Mouse (Mus musculus) thymus, postnatal 4 days (tissue): ENCODE measurements at regions not wholly inside any gene's neighbourhood (a gene's known extent, or its start where the extent isn't known, plus 50 kb on each side); places are given as distances from the start of the nearest gene placed in this dataset.

ENCODE experiments used
- DNase-seq: peaks from one replicate; pipeline ENCODE4 v3.0.0; 2021

DNA sequence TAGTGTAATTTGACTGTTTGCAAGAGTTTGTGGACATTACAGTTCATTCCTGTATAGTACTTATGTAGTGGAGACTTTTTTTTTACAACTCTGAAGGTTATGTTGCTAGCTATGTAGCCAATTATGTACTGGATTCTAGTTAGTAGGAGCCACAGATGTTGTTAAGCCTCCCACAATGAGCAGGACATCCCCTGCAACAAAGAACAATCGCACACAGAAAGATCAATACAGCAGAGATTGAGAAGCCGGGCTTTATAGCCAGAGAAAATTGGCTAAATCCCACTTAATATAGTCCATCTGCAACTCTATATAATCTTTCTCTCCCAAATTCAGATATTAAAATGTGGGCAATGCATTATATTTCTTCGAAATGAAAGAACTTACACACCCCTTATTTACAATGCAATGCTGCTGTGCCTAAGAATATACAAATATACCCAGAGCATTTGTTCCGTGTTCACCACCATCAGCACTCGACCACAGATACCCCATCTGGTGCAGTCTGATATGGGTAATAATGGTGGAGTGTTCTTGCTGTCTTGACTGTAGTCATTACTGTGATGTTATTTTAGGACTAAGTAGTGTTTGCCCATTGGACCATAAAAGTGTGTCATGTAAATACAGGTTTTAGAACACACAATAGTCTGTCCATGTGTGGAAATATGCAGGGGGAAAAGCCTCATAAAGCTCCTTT is 1351.9 kb upstream of the Zeb2 start:
- no peak for DNase-seq

DNA sequence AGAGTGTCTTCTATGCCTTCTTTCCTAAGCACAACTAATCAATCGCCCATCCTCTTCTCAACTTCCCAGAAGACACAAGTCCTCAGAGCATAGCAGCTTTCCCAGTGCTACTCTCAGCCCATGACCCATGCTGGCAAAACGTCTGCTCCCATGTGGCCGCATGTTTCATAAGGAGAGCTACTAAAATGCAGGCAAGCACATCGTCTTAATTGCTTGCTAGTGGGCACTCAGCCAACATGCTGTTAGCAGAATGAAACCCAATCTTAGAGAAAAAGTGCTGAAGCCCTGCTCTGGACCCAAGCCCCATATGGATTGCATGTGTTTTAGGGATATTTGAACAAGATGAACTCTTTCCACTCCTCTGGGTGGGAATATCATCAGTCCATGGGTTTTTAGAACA is 1348.2 kb upstream of the Zeb2 start:
- no peak for DNase-seq

DNA sequence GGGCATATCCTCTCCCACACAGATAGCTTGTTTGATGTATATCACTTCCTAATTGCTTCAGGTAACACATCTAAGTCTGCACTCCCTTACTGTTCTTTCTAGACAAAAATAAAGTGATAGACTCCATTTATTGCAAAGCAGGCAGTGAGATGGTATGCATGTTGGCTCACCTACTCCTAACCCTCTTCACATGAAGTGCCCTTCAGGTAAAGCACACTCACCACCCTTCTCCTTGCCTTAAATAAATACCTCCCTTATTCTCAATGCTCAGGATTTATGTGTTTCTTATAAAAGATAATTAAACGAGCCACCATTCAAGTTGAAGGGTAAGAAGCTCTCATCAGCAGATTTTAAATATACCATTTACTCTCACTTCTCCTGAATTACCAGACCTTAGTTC is 1347.7 kb upstream of the Zeb2 start:
- no peak for DNase-seq

DNA sequence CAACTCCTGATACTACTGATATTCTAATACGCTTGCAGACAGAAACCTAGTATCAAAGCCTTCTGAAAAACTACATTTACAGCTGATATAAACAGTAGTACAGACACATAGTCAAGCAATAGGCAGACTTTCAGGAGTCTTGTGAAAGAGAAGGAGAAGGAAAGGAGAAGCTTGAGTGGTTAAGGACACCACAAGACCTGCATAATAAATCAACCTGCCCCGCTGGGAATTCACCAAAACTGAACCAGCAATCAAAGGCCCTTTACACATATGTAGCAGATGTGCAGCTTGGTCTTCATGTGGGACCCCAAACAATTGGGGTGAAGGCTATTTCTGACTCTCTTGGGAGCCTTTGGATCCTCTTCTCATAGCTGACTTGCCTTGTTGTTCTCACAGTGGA is 1345.5 kb upstream of the Zeb2 start:
- DNase-seq = no peak

DNA sequence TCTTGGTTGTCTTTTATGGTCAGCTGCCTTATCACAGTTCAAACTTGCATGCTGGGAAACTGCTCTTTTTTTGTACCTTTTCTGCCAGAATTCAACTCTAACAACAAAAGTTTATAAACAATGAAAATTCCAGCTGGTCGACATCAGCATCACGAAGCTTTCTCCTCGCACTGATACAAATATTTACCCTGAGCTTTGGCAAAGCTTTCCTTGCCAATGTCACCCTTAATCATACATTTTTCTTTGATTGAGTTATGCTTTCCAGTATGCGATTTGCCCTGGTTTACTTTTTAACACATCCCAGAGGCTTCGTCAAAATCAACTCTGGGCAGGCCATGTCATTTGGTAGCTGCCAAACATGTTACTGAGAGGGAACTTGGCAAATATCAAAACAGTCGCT is 1333.5 kb upstream of the Zeb2 start:
- no peak for DNase-seq

DNA sequence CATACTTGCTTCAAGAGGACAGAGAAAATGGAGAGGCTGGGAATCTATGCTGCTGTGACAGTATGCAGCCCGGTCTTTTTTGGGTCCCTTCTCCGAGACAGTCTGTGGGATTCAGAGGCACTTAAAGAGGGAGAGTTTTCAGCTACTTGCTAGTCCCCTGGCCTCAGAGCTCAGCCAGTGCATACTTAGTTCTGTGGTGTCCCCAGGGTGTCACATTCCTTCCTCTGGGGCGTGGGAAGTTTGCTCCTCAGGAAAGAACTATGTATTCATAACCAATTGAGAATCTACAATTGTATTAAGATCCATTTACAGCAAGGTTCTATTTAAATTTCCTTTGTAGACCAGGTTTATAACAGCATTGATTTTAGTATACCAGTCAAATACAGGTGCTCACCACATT is 1328.1 kb upstream of the Zeb2 start:
- no peak for DNase-seq

DNA sequence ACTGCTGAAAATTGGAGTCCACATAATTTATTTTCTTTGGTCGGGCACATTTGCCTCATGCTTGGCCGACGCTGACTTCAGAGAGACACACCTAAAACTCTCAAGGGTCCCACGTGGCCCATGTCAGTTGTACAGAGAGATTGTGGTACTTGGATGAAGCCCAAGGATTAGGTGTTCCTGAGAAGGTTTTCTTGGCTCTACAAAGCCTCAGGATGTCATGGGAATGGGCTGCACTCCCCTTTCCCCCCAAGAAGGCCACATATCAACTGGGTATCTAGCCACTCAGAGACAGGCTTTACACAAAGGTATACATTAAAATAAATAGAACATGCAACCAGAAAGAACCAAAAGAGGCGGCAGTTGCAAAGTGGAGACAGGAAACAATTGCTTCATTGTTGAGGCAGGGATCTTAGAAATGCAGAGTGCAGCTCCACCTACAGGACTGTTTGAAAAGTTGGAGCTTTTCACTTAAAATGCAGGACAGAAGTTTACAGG is 1326.5 kb upstream of the Zeb2 start:
- DNase-seq = peak; percentile 16

DNA sequence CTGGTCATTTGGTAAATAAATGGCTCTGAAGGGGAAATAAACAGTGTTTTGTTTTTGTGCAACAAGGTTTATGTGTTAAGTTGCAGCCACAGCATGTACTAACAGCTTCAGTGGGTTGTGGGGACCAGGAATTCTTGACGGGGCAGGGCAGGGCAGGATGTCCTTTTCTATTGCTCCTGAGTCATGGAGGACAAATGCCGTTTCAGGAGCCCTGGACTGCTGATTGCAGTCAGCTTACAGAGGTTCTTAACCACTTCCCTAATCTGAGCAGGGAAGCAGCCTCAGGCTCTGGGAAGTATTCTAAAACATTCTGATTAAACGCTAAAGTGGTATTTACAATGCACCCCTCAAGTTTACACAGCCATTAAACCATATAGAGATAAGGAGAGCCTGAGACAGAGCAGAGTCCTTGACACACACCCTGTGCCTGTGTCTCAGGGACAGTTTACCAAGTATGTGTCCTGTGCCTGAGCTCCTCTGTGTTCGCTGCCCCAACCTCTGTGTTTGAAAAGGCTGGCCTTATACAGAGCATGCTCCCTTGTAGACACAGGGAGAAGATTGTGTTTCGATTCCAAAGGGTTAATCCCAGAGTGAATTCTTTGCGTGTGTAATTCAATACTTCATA is 1326.0 kb upstream of the Zeb2 start:
- DNase-seq = no peak

DNA sequence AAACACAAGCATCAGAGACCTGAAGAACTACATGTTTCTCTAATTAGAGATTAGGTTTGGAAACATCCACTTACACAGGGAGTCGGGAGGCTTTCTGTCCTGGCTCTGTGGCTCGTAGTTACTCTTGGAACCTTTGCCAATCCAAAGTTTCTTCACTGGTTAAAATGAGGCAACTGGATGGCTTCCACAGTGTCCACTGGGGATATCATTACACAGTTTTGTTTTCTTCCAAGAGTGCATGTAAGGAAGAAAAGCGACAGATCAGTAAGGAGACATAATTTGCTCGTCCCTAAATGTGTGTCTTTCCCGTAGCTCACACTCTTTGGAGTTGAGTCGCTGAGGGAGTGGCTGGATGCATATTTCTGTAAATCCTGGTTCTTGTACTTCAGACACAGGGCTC is 1325.4 kb upstream of the Zeb2 start:
- DNase-seq = no peak

DNA sequence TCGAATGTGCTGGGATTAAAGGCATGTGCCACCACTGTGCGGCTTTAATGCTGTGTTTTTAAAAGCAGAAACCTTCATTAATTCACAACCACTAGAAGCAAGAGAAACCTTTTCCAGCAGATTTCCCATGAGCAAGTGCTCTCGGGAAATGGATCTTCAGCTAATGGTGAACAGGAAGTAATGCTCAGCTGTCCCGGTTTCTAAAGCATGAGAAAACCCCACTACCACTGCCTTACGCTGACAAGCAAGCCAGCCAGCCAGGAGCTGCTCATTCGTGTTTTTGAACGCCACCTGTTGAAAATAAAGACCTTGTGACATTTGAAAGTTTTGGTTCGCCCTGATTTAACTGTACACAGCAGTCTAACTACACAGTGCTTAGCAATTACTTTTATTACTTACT is 1324.7 kb upstream of the Zeb2 start:
- no peak for DNase-seq

DNA sequence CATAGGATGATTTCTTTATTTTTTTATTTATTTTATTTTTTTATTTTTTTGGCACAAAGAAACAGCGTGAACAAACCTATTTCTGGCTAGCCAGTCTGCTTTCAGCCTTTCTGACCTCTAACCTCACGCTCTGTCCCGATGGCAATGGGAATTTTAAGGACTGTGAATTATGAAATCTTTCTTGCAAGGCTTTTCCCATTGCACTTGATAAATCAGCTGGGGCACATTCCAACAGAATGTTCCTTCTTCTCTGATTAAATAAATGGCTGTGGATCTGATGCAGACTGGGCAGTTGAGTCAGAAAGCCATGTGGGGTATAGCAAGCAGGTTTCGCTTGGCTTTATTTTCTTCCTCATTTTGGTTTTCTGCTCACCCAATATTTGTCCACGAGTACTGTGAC is 1324.2 kb upstream of the Zeb2 start:
- no peak for DNase-seq

DNA sequence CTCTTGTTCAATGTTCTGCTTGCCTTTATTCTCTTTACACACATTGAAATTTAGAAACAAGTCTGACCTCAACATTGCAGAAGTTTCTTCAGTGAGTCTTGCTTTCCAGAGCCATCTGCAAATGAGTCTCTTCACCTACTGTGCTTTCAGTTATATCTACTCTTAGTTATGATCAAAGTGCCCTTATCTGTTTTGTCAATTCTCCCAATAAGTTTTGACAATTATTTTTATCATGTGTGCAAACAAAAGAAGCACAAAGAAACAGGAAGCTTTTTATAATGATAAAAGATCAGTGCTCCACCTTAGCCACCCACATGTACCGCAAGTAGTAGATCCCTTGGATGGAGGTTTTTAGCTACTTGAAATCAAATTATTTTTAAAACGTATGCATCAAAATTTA is 1322.8 kb upstream of the Zeb2 start:
- no peak for DNase-seq

DNA sequence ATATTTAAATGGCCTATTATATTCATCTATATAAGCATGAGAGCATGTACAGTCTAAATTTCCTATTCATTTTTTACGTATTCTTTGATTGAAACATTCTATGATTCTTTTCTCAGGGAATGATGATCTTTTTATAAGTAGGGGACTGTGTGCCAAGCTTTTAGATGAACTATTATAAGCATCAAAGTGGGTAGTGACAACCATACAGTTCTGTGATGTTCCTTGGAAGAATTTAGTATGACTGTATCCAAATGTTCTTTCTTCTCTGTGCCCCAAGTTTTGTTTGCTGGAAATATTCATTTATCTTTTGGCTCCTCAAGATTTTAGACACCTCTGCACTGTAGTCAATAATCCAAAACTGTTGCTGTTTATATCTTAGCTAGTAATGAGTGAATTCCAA is 1301.1 kb upstream of the Zeb2 start:
- no peak for DNase-seq

DNA sequence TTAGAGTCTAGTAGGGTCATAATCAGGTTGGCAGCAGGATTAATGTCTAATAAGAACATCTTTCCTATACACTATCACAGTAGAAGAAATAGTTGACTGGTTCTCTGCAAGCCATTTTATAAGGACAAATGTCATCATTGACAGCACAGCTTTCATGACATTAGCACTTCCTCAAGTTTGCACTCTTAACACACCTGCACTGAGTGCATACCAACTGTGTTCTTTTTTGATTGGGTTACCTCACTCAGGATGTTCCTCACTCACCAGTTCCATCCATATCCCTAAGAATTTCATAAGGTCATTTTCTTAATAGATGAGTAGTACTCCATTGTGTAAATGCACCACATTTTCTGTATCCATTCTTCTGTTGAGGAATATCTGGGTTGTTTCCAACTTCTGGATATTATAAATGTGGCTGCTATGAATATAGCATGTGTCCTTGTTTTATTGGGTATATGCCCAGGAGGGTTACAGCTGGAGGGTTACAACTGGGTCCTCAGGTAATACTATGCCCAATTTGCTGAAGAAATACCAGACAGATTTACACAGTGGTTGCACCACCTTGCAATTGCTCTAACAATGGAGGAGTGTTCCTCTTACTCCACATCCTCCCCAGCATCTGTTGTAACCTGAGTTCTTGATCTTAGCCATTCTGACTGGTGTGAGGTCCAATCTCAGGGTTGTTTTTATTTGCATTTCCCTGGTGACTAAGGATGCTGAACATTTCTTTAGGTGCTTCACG is 1285.3 kb upstream of the Zeb2 start:
- DNase-seq = no peak

DNA sequence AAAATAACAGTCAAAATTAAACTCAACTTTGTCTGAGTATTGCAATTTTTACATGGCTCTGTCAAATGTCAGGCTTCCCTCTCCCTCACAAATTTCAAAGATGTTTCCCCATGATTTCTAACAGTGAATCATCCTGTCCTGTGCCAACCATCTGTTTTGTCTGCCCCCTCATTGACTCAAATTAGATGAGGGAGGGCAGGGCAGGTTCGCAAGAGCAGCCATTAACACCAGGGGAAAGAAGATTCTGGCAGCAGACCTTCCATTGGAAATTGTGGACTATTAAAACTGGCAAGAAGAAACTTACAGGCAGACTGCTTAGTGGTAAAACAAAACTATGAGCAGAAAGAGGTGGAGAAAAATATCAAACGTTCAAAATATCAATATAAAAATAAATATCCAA is 1277.0 kb upstream of the Zeb2 start:
- no peak for DNase-seq

DNA sequence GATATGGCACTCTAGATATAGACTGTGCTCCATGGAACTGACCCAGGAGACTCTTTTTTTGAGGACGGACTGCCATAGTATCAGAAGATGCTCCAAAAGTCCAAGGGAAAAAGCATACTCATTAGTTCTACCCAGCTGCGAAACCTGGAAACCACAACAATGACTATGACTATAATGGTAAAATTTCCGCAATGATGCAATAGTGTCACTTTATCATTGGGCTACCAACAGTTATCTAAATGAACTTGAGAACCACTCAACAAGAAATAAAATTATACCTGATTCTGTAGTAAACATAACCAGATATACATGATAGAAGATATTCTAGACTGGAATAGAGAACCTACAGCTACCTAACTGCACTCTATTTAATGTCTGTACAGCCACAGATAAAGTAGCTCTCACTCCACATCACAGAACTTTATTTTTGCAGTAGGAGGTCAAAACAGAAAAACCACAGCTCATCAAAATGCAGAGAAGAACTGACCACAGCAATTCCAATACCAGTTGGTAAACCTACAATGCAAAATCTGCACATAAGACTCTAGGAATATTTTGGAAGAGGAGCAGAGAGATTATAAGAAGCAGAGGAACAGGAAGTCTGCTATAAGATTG is 1255.8 kb upstream of the Zeb2 start:
- no peak for DNase-seq

DNA sequence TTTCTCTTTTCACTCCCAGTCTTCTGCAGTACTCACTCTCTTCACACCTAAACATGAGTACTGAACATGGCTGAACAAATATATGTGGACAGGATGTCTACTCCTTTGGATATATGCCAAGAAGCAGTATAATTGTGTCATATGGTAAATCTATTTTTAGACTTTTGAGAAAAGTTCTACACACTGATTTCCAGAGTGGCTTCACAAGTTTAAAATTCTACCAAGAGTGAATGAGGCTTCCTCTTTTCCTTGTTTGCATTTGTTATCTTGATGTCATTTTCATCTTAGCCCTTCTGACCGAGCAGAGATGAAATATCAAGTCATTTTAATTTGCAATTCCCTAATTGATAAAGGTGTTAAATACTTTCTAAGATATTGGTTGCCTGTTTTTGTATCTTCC is 1254.6 kb upstream of the Zeb2 start:
- DNase-seq = no peak

DNA sequence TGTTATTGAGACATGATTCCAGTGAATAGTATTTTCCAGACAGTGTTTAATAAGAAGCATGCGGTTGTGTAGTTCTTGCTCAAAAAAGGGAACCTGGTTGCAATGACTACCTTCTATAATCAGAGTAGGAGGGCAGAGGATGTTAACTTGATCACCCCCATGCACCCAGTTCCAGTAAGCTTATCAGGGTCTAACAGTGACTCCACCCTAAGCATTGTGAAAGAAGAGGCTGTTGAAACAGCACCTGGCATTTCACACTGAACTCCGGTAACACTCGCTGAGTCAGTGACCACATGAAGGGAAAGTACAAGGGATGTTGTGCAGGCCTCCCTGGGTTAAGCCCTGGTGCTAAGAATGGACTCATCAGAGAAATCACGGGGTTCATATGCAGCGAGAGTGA is 1253.8 kb upstream of the Zeb2 start:
- DNase-seq = peak; percentile 15

DNA sequence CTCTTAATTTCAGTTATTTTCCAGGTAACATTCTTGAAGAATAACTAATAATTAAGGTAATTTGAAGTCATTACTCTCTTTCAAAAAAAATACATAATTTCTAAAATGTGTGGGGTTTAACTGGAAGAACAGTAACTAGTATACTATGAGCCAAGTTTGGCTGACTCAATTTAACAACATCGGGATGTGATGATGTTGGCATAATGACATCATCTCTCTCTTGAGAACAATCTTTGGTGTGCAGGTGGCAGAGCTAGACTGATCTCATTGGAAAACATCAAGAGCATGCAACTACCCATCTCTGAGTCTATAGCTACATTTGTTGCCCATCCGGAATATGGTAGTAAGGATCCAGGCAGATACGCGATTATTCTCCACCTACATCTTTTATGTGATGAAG is 1251.7 kb upstream of the Zeb2 start:
- no peak for DNase-seq

DNA sequence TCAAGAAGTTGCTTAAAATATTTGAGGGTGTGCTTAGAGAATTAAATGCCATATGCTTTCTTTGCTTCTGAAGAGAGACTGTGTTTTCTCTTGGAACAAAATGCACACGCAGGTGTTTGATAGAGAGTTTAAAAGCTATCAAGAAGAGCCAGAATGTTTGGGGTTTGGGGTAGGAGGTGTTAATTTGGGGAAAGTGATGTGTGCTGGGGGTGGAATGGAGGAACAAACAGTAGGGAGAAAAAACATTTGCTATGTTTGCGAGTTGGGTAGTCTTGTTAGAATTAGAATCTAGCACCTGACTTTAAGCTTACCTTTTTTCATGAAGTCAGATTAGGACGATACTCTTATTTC is 1248.9 kb upstream of the Zeb2 start:
- no peak for DNase-seq

DNA sequence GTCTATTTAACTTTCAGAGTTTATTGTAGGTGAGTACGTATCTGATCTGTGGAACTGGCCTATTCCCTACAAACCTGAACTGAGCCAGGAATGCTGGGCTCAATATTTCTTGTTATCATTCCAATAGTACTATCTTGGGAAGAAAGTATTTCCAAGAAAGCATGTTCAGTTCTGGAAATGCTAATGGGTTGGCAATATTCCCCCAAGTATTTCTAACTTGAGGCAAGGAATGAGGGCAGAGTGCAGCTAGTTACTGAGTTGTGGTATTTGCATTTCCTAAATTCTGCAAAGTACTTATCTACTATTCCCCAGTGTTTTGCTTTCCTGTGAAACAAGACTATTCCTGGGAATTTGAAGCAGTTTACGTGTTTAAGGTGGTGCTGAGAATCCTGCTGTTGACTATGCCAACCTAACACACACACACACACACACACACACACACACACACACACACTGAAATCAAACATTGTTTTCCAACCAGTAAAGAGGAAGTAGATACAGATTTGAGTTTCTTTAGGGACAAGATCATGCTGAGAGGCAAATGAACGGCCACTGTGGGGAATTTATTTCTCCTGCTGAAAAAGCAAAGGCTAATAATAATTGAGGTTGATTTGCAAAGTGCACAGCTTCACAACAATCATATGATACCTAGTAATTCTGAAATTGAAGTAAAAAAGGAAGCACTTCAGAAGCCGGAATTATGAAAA is 1248.4 kb upstream of the Zeb2 start:
- DNase-seq = no peak

DNA sequence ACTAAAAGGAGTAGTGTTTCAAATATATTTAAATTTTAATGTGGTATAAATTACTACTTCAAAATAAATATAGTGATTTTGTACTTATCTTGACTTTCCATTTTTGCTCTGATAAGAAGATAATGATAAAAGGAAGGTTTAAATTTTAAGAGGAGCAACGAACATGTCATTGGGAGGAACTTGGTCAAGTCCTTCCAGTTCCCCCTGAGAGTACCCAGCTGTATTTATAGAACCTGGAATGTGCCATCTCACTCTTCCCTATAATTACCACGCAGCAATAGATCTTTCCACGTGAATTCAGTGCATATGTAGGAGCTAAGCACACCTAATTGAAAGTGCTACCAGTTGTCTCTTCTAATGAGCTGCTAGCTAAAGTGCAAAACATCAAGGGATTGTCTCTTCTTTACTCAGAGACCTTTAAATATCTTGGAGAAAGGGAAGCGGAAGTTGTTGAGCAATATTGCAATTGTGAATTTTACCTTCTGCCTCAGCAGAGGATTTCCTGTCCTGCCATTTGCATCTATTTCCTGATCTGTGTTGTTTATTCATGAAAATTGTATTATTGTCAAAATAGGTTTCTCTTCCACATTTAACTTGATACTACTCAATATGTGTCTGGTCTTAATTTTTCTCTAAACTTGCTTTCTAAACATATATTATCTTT is 1243.0 kb upstream of the Zeb2 start:
- no peak for DNase-seq

DNA sequence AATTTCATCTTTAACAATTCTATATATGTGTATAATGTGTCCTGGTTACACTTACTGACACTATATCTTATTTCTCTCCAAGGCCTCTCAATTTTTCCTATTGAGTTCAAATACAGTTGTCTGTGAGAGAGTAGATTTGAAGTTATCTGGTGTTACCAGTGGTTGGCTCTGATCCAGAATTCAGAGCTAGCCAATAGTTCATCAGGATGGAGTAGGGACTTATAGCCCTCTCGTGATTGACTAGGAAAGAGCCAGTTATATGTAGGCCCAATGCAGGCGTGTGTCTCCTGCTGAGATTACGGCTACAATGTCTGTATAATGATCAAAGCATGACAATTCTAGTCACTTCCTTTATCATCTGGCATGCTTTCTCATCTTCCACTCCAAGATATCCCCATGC is 1241.0 kb upstream of the Zeb2 start:
- no peak for DNase-seq
